Mouse (Mus musculus) right cerebral cortex, postnatal 36 days (tissue): Measurements from ENCODE around the gene Klrg2.
A peak's percentile ranks its signal among the peaks of the same experiment; 100 is the strongest.

ENCODE experiments used
- DNase-seq, 2 experiments: peaks; one replicate each; pipeline ENCODE4 v3.0.0; 2022; ENCODE audit warnings: low spot score in 2 of 2, mixed read lengths in 1 of 2

The Klrg2 gene

GRCm38 (mm10) chr6:38629556-38629955, 7.5 kb downstream of the Klrg2 start:
- no peak for DNase-seq

- DNase-seq, result no peak
Measured at GRCm38 (mm10) chr6:38627486-38627885, 9.6 kb downstream of the Klrg2 start.

DNA sequence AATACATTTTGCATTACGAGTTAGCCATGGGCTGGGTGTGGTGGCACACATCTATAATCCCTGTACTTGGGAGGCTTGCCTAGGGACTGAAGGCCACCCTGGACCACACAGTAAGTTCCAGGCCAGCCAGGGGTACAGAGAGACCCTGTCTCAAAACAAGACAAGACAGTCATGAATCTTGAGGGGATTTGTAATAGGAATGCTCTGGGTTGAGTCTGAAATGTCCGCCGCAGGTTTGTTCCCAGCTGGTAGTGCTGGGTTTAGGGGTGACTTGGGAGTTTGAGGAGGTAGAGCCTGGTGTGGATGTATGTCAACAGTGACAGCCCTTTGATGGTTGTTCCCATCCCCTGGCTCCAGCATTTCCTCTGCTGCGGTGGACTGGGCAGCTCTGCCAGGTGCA, 10.0 kb downstream of the Klrg2 start:
- DNase-seq, result no peak

- no peak for DNase-seq
Measured at GRCm38 (mm10) chr6:38626086-38626485, 11.0 kb downstream of the Klrg2 start.

GRCm38 (mm10) chr6:38624439-38624838, 12.6 kb downstream of the Klrg2 start:
- DNase-seq, result no peak

DNA sequence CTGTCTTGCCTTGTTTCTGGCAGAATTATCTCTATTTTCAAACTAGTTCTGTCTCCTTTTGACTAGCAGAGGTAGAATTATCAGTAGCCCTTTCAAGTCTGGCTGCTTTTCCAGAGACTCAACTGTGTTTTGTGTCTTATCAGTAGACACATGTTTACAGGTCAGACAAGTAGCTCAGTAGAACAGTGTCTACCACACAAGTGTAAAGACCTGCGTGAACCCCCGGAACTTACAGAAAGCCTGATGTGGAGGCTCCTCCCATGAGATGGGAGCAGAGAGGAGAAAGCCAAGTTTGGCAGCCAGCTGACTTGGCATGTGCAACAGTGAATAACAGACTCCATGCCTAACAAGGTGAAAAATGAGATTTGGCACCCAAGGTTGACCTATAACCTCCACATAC, 13.6 kb downstream of the Klrg2 start:
- DNase-seq, result no peak

DNA sequence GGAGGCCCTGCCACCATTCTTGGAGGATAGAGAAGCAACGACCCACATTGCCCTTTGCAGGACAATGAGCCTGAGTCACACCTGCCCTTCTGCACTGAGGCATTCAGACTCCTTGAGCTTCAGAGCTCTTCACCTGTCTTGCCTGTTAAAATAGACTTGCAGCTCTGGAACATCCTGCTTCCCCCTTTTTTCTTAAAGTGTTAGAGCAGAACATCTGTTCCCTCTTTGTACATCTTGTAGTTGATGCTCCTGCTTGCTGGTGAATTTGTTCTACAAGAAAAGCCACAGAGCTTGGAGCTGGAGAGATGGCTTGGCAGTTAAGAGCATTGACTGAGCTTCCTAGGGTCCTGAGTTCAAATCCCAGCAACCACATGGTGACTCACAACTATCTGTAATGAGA, 14.6 kb downstream of the Klrg2 start:
- DNase-seq, result no peak

DNA sequence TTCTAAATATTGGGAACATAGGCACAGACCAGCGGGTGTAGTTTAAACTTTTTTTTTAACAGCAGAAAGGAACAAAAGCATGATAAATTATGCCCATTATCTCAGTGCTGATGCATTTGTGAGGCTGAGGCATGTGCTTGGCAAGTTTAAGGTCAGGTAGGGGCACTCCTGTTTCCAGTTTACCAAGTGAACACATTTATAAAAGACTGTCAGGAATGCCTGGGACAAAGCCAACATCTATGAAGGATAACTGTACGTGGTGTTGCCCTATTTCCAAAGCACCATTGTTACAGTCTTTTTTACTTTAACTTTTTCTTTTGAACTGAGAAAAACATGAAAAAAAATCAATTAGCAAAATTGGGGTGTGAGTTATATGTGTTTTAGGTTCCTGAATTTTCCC, 27.1 kb downstream of the Klrg2 start:
- no peak for DNase-seq

GRCm38 (mm10) chr6:38597481-38597880, 39.6 kb downstream of the Klrg2 start:
- DNase-seq, result no peak

DNA sequence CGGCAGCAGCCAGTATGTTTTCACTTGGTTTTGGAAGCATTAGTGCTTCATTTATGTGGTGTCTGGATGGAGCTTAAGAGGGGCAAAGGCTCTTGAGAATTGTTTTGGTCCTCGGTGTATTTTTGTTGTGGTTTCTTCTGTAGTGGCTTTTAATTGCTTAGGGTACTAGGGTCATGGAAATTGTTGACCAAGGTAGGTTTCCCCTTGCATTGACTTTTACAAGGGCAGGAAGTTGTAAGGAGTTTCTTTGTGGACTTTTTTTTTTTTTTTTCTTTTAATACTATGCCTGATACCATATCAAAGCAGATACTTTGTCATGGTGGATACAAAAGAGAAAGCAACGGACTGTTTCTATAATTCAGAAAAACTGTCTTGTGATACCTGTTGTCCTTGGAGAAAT, 55.3 kb downstream of the Klrg2 start:
- no peak for DNase-seq

DNA sequence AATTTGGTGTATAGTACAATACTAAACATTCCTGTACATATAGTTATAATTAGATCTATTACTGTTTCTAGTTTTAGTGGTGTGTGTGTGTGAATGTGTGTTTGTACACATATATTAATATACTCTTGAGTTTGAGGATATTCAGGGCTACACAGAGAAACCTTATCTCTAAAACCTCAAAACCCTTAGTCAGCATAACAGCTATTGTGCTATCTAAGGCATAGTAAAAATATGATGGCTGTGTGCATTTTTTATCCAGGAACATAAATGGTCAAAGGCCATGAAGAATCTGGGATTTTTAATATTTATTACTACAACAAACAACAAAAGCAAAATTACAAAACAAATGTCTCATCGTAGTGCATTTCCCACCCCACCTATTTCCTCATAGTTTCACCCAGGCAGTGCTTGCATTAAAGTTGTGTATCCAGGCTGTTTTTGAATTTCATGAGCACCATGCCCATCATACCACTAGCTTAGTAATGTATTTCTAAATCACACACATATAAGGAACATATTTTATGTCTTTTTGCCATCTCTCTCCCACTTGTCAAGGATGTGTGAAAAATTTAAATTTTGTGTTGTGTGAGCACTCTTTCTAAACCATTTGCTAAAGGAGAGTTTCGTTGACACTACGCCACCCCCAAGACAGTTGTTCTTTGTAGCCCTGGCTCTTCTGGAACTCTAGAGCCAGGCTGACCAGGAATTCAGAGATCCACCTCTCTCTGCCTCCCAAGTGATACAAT, 56.8 kb downstream of the Klrg2 start:
- DNase-seq, result peak in 1 of 2 experiments; percentile 7

DNA sequence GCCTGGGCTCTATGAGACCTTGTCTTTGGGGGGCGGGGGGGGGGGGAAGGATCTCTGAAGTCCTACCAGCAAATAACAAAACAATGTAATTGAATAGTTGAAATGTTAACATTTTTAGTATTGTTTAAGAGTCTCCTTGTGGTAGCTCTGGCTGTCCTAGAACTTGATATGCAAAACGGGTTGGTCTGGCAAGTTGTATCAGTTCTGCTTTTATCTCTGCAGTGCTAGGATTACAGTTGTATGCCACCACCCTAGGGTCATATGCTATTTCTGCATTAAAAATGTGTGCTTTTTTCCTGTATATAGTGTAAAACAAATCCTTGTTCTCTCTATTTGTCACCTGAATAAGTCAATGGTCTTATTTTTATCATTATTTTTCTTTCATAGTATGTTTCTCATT, 60.9 kb downstream of the Klrg2 start:
- DNase-seq, result no peak
